Mouse (Mus musculus): Measurements from ENCODE around the gene Fntb.
A peak's percentile ranks its signal among the peaks of the same experiment; 100 is the strongest.

Gene Fntb

GRCm38 (mm10) chr12:76889404-76890184 lies 124.2 kb downstream of the Fntb start:
- no peak for DNase-seq

GRCm38 (mm10) chr12:76891160-76891559 lies 125.8 kb downstream of the Fntb start:
- DNase-seq = no peak

DNA sequence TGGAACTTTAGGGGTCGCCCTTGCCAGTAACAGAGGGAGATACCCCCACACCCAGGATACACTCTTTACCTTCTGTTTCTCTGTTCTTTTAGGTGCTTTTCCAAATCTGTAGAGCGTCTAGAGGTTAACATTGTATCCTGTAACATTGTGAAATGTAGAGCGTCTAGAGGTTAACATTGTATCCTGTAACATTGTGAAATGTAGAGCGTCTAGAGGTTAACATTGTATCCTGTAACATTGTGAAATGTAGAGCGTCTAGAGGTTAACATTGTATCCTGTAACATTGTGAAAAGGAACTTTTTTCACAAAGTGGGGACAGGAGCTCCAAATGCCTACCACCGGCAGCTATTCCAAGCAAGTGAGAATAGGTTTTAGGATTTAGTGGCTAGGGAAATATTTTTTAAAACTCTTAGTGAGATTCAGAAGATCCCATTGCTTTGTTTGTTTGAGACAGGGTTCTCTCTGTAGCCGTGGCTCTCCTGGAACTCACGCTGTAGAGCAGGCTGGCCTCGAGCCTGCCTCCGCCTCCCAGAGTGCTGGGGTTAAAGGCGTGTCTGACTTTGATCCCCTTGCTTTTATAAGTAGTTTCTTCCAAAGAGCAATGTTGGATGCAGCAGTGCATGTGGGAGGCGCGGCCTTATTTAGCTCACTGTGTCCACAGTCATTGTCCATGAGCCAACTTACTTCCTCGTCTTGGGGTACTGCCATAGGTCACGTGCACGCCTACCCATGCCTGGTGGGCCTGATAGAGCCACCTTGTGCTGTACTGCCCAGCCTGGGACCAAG lies 127.7 kb downstream of the Fntb start:
- DNase-seq = no peak

GRCm38 (mm10) chr12:76894792-76895559 lies 129.6 kb downstream of the Fntb start:
- no peak for DNase-seq

DNA sequence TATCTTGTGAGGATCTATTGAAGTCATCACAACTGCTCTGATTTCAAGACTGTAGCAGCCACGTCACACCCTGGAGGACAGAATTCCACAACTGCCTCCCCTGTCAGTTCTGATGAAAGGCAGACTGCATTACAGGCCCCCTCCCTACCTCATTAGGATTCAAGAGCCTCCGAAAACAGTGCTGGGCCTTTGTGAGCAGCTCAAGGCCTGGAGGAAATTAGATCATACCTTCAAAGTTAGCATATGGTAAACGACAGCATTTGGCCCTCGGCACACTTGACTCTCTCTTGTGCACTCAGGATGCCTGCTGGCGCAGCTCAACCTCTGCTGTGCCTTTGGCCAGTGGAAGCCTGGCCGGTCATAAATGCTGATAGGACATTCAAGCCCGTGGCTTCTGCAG lies 130.4 kb downstream of the Fntb start:
- DNase-seq = peak; percentile 63 to 77

DNA sequence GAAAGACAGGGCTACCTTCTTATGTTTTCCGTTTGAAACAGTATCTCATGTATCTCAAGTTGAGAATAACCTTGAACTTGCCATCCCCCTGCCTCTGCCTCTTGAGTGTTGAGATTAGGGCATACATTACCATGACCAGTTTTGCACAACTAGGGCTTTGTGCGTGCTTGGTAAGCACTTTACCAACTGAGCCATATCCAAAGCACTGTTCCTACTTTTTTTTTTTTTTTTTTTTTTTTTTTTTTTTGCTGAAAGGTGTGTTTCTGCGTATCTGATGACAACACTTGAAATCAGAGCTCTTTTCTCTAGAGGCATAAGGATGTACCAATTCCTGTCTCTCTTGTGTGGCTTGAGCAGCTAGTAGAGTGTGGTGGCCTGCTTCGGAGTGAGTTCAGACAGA lies 131.2 kb downstream of the Fntb start:
- no peak for DNase-seq

- DNase-seq = no peak
Measured at GRCm38 (mm10) chr12:76897006-76897405, 131.6 kb downstream of the Fntb start.

DNA sequence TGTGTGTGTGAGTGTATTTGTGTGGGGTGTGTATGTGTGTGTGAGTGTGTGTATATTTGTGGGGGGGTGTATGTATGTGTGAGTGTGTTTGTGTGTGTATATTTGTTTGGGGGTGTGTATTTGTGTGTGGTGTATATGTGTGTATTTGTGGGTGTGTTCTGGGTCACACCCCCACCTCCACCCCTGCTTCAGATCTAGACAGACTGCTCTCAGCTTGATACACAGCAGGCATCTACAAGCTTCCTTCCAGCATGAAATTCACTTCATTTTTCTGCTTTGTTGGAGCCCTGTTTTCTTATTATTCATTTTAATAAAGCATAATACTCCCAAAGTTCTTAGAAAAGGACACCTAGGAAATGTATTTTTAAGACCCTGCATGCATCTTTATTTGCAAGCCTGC lies 132.8 kb downstream of the Fntb start:
- peak in 1 of 2 experiments; percentile 60 for DNase-seq

- DNase-seq = no peak
Measured at GRCm38 (mm10) chr12:76899261-76899975, 134.0 kb downstream of the Fntb start.

- no peak for DNase-seq
Measured at GRCm38 (mm10) chr12:76901508-76902294, 136.3 kb downstream of the Fntb start.

DNA sequence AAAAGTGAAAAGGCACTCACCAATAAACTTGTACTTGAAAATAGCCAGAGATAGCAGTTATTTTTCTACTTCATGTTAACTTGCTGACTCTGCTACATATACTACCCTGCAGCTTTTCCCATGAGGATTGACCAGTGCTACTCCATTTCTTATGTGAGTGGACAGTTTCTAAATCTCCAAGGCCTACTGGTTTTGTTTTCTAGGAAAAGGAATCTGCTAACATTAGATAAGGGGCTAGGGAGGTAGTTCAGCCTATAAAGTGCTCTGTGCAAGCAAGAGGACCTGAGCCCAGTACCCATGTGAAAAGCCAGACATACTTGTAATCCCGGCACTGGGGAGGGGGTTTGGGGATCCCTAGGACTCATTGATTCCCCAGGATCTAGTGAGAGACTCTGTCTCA lies 140.9 kb downstream of the Fntb start:
- DNase-seq = no peak

DNA sequence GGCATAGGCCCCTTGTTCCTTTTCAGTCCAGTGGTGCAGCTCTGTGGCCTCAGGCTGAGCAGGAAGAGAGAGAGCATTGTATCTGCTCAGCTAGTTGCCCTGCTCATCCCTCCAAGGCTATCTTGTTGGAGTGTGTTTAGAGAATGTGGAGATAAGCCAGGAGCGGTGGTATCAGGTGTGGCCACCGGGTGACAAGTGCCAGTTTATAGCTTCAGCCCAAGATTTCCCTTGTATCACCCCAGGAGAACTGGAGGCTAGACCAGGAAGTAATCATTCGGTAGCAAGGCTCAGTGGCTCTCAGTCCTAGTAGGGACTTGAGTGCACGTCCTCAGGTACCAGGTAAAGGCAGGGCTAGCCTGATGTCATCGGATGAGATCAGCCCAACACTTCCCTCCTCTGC lies 143.8 kb downstream of the Fntb start:
- DNase-seq = peak in 1 of 2 experiments; percentile 6

- DNase-seq = peak; percentile 73 to 78
Measured at GRCm38 (mm10) chr12:76910258-76910940, 145.0 kb downstream of the Fntb start.

GRCm38 (mm10) chr12:76911171-76911726 lies 145.9 kb downstream of the Fntb start:
- DNase-seq = peak; percentile 82 to 91

DNA sequence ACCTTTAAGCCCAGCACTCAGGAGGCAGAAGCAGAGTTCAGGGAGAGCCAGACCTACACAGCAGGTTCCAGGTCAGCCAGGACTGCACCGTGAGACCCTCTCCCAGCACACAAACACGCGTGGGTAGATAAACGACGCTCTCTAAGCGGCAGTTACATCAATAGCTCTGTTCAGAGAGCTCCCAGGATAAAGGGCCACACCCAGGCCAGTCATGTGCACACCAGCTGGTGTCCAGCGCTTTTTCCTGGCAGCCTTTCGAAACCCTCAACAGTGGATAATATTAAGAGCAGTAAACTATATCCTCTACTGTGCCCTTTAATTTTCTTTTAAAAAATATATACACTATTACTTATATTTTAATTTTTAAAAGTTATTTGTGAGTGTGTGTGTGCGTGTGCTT lies 146.8 kb downstream of the Fntb start:
- peak in 1 of 2 experiments; percentile 27 for DNase-seq

DNA sequence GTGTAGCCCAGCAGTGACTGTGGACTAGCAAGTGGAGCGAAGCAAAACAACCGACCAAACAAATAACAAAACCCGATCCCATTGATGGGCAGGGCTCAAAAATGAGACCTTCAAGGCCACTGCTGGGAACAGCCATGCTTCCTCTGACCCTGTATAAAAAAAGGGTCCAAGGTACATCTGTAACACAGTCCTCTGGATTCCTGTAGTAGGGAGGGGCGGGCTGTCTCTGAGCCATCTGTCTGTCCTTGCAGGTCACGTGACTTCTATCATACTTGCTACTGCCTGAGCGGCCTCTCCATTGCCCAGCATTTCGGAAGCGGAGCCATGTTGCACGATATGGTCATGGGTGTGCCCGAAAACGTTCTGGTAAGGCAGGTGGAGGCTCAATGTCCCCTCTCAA lies 150.8 kb downstream of the Fntb start:
- no peak for DNase-seq

DNA sequence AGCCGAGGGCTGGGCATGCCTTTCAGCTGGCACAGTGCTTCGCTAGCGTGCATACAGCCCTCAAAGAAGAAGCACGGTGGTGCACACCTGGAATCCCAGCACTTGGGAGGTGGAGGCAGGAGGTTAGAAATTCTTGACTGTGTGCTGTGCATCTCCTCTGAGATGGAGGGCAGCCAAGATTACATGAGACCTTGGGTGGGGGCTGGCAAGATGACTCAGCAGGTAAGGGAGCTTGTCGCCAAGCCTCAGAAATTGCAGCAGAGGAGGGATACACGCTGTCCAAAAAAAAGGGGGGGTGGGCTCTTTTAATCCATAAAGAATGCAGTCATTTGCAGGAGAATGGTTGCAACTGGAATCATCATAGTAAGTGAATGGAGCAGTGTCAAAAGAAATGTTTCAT lies 152.7 kb downstream of the Fntb start:
- peak in 1 of 2 experiments; percentile 42 for DNase-seq

GRCm38 (mm10) chr12:76918855-76919254 lies 153.5 kb downstream of the Fntb start:
- no peak for DNase-seq

DNA sequence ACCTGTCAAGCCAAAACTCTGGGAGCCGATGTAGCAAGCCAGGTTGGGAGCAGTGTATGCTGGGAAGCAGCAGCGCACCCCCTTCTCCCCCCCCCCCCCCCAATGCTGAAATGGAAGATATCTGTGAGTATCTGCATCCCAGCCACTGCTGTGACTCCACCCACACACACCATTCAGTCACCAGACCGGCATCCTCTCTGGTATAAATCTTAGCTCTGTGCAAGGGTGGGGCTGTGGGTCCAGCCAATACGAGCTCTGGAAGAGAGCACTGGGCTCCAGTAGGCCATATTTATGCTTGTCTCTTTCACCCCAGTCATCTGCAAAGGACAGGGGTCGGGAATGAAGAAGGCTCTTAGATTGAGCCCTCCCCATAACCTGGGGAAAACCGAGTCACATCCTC lies 155.0 kb downstream of the Fntb start:
- no peak for DNase-seq

- no peak for DNase-seq
Measured at GRCm38 (mm10) chr12:76920990-76921389, 155.6 kb downstream of the Fntb start.

DNA sequence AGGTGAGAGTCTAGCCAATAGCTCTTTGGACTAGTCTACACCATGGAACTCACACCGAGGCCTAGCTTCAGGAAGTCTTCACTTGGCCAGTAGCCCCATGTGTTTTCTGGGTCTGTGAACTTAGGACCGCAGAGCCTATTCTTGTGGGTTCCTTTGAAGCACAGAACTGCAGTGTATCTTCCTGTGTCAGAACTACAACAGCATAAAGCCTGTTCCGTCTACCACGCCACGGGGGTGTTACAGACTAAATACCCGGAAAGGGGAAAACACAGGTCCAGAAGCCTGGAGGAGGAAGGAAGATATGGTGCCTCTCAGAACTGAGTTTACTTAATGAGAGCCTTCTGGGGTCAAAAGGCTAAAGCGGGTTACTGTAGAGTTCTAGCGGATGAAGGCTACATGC lies 157.7 kb downstream of the Fntb start:
- no peak for DNase-seq
